Mouse (Mus musculus): ENCODE results near the gene Fv1.

DNA sequence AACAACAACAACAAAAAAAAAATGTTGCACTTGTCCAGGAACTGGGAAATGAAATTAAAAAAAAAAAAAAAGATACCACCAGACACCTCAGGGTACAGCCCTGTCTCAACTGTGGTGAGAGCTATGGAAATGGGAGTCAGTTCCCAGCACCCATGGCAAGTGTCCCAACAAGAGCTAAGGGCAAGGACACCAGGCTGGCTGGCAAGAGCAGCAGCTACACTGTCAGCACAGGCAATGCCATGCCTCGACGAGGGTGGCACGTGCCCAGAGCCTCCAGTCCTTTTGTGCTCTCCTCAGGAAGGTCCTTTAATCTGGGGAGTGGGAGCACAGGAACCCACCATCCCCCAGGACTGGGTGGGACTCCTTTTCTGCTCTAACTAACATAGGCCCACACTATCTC is 15.4 kb downstream of the Fv1 start:
- TF ChIP-seq ZNF384 (IDR thresholded peaks at IDR 0.05; ENCODE audit: low read depth, low read length), result no peak
- no peak for TF ChIP-seq HCFC1 (IDR thresholded peaks at IDR 0.05; ENCODE audit: borderline replicate concordance, insufficient read depth, low read length)
- no peak for TF ChIP-seq MAFK (IDR thresholded peaks at IDR 0.05; ENCODE audit: insufficient read depth, low read depth, low read length)
- TF ChIP-seq CHD2 (IDR thresholded peaks at IDR 0.05; ENCODE audit: low read depth, low read length), result no peak
- no peak for TF ChIP-seq ZC3H11A (IDR thresholded peaks at IDR 0.05; ENCODE audit: borderline replicate concordance, low read depth, low read length)
